Mouse (Mus musculus): Measurements from ENCODE around the gene Cdc42bpg.

Cdc42bpg gene

DNA sequence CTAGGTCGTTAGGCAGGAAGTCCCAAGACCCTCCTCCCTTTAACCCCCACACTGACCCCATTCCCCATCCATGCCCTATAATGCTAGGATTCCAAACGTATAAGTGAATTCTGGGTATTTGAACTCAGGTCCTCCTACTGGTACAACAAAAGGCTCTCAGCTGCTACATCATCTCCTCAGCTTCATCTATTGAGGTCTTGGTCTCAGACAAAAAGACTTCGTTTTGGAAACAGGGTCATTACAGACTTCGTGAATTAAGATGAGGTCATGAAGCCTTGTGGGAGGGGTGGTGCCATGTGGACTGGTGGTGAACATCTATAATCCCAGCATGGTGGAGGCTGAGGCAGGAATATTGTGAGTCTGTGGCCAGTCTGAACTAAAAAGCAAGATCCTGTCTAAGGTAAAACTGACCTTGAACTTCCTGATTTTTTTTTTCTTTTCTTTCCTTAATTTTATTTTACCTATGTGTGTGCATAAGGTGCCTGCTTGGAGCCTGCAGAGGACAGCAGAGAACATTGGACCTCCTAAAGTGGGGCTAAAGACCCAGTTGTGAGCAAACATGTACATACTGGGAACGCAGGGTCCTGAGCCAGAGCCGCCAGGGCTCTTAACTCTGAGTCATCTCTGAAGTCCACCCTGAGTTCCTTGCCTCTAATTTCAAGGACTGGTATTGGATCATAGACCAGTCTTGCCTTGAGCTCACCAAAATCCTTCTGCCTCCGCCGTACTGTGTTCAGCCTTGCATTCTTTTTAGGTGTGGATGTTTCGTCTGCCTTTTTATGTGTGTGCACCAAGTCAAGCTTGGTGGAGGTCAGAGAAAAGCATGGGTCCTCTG lies 27.7 kb downstream of the Cdc42bpg start:
- DNase-seq, result no peak

DNA sequence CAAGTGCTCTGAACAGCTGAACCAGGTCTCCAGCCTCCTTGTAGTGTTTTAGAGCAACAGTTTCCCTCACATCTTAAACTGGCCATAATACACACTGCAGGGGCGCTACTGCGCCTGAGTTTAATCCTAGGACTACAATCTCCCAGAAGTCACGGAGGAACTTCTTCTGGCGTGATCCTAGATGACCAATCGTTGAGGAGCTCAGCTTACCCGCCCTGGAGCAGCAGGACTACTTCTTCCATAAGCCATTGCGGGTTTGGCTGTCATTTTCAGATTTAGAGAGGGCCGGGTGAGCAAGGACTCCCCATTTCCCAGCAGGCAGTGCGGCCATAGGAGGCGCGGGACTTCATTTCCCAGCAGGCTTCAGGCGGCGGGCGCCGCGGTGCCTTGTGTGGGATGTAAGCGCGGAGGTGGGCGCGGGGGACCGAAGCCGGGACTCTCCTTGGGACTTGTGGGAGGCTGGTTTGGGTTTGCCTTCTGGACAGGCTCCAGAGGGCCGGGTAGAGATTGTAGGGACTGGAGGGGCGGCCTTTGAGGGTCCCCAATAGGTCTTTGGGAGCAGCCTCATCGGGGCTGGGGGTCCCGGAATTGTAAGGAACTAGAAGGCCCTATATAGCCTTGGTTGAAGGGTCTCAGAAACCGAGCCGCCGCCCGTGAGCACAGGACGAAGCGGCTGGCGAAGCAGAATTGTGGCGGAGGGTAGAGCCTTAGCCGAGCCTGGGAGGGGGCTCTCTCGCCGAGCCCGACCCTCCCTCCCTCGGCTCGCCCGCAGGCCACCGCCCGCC lies 28.6 kb downstream of the Cdc42bpg start, which contains the start of gene Men1:
Gene Men1, plus strand, starts transcription at position 307 of the 785 bp plus-strand sequence.
- DNase-seq, result peak; percentile 96

DNA sequence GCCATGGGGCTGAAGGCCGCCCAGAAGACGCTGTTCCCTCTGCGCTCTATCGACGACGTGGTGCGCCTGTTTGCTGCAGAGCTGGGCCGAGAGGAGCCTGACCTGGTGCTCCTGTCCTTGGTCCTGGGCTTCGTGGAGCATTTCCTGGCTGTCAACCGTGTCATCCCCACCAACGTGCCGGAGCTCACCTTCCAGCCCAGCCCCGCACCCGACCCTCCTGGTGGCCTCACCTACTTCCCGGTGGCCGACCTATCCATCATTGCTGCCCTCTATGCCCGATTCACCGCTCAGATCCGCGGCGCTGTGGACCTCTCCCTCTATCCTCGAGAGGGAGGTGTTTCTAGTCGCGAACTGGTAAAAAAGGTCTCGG lies 29.2 kb downstream of the Cdc42bpg start:
- DNase-seq, result peak; percentile 61

DNA sequence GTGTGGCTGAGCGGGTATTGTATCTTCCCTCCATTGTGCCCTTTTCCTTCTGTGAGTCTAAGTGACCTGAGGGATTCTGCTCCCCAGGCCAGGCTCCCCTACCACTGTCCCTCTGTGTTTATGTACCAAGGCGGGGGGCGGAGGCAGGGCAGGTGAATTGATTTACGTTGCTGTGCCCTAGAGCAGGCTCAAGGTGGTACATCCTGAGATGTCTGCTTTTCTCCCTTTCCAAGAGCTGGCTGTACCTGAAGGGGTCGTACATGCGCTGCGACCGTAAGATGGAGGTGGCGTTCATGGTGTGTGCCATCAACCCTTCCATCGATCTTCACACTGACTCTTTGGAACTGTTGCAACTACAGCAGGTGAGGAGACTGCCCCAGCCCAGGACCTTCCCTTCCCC lies 30.7 kb downstream of the Cdc42bpg start:
- no peak for DNase-seq

DNA sequence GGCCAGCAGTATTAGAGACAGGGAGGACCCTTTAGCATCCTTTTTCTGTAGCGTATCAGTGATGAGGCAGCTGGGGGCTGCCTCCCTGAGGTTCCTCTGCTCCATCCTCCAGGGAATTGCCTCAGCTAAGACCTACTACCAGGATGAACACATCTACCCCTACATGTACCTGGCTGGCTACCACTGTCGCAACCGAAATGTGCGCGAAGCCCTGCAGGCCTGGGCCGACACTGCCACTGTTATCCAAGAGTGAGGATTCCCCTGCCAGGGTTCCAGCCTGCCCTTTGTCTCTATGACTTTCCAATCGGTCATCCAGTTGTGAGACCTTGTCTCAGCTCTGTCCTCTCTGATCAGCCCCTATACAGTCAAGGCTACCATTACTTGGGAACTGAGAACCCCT lies 31.9 kb downstream of the Cdc42bpg start:
- no peak for DNase-seq

DNA sequence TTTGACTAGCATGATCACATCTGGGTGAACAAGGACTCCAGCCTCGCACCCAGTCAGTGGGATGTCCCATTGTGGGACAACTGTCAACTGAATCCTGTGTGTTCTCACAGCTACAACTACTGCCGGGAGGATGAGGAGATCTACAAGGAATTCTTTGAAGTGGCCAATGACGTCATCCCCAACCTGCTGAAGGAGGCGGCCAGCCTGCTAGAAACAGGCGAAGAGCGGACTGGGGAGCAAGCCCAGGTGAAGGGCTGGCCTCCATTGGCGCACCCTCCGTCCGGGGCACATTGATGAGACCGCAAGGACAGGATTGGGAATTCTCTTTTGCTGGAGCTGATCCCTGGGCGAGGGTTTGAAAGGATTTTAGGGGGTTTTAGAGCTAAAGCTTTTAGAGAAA lies 32.5 kb downstream of the Cdc42bpg start:
- no peak for DNase-seq

DNA sequence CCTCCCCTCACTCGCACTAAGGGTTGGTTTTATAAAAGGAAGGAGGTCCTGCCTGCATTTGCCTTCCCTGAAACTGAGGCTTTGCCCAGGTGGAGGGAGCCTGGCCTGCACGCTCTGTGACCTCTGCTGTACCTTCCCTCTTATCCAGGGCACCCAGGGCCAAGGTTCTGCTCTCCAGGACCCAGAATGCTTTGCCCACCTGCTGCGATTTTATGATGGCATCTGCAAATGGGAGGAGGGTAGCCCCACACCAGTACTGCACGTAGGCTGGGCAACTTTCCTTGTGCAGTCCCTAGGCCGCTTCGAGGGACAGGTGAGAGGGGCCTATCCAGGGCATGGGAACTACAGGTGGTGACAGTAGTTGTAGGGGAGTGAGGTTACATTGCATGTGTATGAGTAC lies 32.9 kb downstream of the Cdc42bpg start:
- DNase-seq, result no peak

DNA sequence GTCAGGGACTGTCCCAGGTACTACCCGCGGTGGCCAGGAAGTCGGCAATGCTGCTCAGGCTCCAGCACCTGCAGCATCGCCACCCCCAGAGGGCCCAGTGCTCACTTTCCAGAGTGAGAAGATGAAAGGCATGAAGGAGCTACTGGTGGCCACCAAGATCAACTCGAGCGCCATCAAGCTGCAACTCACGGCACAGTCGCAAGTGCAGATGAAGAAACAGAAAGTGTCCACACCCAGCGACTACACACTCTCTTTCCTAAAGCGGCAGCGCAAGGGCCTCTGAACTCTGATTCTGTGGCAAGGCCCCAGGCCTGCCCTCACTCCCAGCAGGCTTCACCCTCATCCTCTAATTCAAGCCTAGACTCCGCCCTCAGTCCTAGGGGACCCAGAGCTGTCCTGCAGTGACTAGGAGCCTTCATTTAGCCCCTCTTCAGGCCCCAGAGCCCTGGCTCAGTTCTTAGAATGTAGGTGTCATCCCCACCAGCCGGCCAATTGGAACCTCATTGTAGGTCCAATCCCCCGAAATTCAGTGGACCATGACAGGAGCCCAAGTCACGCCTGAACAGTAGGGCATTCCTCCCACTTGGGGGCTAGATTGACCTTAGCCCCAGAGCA lies 33.7 kb downstream of the Cdc42bpg start:
- DNase-seq, result peak; percentile 65

DNA sequence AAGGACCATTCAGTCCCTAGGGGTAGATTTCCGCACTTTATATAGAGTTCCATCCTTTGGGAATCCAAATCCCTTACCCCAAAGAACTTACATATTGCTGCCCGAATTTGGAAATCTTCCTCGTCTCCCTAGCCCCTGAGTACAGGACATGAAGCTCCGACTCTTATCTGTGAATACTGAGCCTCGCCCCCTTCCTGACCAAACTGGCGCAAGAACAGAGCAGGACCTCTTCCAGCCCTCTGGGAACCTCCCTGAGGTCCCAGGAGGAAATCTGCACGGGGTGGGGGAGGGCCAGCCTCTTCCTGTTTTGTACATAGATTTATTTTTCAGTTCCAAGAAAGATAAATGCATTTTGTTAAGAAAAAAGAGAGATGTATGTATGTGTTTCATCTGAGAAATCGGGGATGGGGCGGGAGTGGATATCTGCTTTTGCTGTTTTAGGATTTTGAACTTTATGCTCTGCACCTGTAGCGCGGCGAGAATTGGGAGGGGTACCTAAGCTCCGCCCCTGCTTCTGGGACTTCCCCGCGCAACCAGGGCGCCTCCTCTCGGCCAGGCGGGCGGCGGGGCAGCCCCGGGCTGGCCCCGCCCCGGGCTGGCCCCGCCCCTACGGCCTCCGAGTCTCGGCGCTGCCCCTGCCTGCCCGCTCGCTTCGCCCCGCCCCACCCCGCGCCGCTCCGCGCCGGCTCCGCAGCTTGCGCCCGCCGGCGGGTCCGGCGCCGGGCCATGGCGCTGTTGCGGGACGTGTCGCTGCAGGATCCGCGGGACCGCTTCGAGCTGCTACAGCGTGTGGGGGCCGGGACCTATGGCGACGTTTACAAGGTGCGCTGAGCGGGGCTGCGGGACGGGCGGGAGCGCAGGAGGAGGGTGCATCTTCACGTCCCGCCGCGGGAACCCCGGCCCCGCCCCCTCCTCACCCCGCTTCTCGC lies 34.5 kb downstream of the Cdc42bpg start, which contains the start of gene Map4k2:
Gene Map4k2, plus strand, starts transcription at position 612 of the 929 bp plus-strand sequence.
- DNase-seq, result peak; percentile 86

DNA sequence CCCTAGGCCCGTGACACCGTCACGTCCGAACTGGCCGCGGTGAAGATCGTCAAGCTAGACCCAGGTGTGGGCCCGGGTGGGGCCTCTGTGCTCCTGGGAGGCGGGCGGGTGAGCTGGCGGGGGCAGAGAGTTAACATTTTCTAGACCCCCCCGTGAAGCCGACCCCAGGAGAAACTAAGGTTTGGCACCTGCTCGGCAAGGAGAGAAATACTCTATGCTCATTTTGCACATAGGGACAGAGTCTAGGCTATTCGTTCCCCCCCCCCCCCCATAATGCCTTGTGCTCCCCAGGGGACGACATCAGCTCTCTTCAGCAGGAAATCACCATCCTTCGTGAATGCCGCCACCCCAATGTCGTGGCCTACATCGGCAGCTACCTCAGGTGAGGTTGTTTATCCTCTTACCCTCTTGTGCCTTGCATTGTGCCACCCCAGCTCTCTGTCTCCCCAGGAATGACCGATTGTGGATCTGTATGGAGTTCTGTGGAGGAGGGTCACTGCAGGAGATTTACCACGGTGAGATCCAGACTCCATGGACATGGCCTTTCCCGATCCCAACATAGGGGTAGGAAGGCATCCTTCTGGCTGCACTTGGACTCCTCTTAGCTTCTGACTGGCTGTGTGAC lies 35.3 kb downstream of the Cdc42bpg start:
- DNase-seq, result no peak

DNA sequence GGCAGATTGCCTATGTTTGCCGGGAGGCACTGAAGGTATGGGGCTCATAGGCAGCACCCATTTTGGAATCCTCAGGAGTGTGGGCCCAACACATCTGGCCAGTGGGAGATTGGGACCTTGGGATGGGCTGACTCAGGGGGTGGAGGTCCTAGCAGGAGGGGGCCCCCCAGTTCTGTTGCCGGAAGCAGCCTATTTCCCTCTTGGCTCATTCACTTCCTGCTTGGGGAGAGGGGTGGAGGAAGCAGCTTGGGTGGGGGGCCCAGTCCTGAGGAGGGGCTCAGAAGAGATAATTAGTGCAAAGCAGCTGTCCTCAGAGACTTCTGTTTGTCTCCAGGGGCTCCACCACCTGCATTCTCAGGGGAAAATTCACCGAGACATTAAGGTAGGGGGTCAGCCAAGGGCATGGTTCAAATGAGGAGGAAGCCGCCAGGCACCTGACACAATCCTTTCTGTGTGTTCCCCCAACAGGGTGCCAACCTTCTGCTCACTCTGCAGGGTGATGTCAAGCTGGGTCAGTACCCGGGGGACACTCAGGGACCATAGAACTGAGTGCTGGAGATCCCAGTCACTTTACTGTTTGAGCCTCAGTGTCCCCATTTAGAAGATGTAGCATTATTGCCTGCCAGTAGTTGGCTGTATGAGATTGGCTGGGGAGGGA lies 36.1 kb downstream of the Cdc42bpg start:
- no peak for DNase-seq

DNA sequence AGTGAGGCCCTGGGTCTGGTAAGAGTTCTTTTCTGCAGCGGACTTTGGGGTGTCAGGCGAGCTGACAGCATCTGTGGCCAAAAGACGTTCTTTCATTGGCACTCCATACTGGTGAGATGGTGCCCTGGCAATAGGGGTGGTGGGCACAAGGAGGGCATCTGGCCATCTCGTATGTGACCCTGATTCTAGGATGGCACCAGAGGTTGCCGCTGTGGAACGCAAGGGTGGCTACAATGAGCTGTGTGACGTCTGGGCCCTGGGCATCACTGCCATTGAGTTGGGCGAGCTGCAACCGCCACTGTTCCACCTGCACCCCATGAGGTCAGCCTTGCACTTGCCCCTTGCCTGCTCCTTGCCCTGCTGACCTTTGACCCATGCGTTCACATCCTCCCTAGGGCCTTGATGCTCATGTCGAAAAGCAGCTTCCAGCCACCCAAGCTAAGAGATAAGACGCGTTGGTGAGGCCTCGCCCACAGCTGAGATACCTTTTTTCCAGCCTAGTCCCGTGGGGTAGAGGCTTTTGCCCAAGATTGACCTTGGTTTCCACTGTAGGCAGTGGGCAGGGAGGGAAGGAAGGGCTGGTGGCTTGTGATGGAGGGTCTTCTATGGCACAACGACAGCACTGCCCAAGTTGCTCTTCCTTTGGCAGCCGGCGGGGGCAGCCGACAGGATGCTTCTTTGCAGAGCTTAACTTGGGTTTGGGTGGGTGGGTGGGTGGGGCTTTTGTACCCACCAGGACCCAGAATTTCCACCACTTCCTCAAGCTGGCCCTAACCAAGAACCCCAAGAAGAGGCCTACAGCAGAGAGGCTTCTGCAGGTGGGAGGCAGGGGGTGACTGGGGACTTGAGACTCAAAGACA lies 37.0 kb downstream of the Cdc42bpg start:
- DNase-seq, result peak; percentile 62

DNA sequence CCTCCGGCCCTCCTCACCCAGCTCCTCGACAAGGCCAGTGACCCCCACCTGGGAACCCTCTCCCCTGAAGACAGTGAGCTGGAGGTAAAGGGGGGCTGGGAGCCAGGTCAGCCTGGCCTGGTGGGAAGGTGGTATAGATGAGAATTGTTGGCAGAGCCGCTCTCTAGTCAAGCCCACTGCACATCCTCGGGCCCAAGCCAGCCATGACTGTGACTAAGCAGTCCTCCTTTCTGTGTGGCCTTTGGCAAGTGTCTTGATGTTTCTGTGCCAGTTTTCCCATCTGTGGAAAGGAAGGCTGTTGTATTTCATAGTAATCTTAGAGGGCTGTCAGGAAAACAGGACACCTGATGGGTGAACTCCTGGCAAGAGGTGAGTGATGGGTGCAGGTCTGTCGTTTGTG lies 37.7 kb downstream of the Cdc42bpg start:
- DNase-seq, result peak; percentile 72

DNA sequence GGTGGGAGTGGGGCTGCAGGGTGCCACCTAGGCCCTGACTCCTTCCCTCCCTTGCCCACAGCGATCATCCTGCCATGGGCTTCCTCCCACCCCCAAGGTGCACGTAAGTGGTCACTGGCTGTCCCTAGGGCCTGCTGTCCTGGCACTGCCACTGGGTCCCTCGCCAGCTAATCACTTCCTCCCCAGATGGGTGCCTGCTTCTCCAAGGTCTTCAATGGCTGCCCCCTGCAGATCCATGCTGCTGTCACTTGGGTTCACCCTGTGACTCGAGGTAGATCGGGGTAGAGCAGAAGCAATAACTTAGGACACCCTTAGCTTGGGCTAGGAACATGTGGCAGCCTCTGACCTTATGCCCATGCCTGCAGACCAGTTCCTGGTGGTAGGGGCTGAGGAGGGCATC lies 39.8 kb downstream of the Cdc42bpg start:
- DNase-seq, result no peak

DNA sequence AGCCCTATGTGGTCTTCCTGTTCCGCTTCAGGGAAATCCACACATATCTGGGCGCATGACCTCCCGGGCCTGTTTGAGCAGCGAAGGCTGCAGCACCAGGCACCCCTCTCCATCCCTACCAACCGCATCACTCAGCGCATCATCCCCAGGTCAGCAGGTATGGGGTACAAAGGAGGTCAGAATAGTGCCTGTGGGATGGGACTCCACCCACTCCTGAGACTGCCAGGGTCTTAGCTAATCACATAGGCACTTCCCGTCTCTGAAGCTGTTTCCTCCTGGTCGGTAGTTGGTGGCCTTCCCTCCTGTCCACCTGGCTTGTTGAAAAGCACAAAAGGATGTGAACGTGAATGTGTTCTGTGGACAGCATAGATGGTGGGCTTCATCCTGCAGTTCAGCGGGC lies 40.4 kb downstream of the Cdc42bpg start:
- DNase-seq, result no peak

DNA sequence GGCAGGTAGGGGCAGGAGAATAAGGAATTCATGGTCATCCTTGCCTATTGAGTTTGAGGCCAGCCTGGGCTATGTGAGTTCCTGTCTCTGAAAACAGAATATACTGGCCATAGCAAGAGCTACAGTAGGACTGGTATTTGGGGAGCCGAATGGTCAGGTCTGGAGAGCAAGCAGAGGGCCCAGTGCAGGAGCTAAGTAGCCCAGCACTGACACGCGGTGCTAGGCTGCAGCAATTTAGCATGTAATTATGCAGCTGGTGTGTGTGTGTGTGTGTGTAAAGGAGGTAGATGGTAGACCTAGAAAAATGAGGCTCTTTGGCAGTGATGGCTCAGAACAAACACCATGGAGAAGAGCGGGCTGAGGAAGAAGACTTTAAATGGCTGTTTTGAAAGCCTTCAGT lies 41.4 kb downstream of the Cdc42bpg start:
- DNase-seq, result no peak

DNA sequence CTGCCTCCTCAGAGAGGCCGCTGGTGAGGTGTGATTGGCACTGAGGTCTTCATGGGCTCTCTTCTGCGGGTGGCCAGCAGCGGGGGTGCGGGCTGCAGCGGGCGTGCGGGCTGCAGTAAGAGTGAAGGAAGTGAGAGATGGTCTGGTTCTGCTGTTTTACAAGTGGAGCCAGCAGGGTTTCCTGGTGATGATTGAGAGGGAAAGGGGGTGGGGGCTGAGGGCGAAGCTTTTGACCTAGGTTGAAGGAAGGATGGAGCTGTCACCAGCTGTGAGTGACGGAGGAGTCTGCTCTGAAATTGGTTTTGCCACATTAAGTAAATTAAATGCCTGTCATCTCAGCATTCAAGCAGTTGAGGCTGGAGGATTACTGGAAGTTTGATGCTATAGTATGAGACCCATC lies 42.5 kb downstream of the Cdc42bpg start:
- DNase-seq, result no peak

DNA sequence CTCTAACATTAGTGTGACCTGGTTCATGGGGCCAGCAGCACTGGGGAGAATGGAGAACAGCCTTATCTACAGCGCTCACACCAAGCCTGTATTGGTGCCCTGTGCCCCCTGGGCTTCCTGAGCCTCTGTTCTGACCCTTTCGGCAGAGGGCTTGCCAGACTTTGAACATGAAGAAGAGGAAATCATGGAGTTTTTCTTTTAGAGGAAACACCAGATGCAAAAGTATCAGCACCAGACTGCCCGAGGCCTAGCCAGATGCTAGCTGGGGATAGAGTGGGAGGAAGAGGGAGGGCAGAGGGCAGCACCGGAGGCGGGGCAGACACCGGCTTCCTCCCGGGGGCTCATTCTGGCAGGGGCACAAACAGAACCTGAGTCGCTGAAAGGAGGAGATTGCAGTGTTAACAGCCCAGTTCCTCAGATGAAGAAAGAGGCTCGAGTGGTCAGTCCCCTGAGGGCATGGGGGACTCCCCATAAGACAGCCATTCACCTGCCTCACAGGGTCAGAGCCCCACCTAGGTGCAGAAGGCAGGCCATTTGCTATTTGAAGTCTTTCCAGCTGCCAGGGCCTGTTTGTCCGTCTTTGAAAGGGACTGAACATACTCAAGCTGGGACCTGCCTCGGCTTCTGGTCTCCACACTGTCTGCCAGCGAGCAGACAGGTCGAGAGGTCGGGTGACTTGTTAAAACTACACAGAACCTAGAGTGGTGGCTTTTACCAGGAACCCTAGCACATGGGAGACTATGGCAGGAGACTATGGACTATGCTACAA lies 43.1 kb downstream of the Cdc42bpg start:
- no peak for DNase-seq

DNA sequence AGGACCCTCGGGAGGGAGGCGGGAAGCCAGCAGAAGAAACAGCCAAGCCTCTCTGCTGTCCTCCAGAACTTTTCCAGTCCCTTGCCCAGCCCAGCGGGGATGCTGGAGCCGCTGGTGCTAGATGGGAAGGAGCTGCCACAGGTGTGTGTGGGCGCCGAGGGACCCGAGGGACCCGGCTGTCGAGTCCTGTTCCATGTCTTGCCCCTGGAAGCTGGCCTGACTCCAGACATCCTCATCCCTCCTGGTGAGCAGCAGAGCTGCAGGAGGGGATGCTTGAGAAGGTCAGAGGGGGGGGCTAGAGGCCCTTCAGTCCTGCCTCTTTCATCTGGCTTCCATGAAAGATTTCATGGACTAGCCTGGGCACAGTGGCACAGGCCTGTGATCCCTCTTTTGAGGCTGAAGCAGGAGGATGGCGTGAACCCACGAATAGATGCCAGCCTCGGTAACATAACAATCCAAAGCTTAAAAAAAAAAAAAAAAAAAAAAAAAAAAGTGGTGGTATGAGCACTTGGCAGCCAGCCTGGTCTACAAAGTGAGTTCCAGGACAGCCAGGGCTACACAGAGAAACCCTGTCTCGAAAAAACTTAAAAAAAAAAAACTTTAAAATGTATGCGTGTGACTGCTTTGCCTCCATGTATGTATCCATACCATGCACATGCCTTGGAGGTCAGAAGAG lies 45.3 kb downstream of the Cdc42bpg start:
- no peak for DNase-seq

Data from cerebellum, adult 9-11 months (tissue).